Mouse (Mus musculus): Measurements from ENCODE around the gene Rbm15b. TPM values are rescaled to one million over a fixed set of nuclear protein-coding genes. Genes with fewer than 3 reads are reported as not detected.

Rbm15b gene
- total RNA-seq (2021), result 10 to 100 TPM; 59.9 to 61.0 TPM

DNA sequence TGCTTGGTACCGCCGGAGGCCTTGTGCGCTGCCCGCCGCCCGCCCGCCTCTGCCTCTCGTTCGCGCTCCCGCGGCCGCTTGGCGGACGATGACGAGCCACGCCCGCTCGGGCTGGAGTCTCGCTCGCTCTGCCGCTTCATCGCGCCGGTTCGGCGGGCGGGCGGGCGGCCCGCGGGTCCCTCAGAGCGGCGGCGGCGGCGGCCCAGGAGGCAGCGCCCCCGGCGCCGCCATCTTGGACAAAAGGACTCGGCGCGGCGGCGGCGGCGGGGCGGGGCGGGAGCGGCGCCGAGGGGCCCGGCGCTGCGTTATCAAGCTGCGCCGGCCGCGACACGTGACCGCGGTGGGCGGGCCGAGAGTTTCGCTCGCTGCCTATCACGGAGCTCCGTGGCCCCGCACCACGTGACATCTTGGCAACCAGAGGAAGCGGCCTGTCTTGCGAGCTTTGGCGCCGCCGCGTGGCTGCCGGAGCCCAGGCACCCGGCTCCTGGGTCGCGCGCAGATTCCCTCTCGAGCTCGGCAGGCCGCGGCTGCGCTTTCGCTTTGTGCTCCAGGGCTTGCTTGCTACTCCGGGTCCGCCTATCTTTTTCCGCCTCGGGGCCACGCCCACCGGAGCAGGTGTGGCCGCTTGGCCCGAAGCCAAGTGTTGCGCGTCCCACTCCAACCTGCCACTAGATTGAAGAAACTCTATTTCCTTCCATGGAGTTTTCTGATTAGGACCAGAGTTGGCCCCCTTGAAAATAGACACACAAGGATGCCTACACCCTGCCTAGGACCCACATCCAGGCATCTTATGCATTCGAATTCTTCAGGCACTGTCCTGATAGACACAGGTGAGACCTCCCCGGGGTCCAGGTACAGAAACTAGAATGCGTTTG lies at the start of gene Rbm15b:
TSS of gene Rbm15b (minus strand) at position 601 of the 875 bp plus-strand sequence.
- intact Hi-C loops (cut with DNase I), result loop anchor here (5.0 to 10.0 kb wide), 2 partner anchors 405 to 648 kb away; partner anchors contain the start of gene Tmem115
- peak; percentile 97 to 99 for DNase-seq (ENCODE audit: extremely low spot score in 1 of 2, low spot score in 2 of 2)

DNA sequence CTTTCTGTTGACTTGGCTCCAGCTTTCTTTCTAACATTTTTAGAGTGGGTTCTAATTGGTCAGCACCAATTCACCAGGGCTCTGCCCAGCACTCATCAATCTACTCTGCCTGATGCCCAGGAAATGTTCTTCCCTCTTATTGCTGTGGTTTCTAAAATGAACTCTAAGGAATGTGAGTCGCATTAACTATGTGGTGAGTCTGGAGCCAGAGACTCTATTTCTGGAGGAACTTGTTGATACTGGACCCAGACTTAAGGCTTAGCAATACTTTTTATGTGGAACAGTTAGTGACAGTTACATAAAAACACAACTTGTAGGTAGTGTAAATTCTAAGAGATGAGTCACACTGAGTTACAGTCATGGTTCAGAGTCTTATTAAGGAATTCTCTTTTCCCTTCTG lies 47.8 kb upstream of the Rbm15b start:
- intact Hi-C loops (cut with DNase I), result no loop called here
- no peak for DNase-seq (ENCODE audit: extremely low spot score in 1 of 2, low spot score in 2 of 2)

DNA sequence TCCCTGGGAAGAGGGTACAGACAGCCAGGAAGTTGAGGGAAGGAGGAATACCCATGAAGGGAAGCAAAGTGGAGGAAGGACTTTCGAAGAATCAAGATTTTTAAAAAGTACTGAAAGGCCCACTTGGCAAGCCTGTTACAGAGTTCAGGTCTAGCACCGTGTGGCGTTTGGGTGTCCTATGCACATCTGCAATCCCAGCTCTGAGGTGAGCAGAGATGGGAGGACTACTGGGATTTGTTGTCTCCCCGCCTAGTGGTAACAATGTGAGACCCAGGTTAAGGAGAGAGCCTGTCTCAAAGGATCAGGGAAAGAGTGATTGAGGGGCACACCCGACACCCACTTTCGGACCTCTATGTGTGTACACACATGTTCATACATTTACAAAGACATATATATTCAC lies 27.6 kb upstream of the Rbm15b start:
- no peak for DNase-seq (ENCODE audit: extremely low spot score in 1 of 2, low spot score in 2 of 2)
- intact Hi-C loops (cut with DNase I), result no loop called here

DNA sequence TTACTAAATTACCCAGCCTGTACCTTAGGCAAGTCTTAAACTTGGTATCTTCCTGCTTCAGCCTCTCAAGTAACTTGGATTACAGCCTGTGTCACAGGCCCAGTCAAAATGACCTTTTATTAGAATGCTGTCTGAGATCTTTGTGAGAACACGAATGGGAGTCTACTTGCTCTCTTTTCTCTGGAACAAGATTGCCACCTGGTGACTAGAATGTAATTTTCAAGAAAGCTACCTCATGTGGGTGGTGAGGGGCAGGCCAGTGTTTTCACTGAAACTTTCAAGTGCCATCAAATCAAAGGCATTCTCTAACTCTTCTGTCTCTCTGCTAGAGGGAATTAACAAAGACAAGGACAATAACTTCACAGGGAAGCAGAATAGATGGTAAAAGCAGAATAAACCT lies 26.5 kb upstream of the Rbm15b start:
- DNase-seq (ENCODE audit: extremely low spot score in 1 of 2, low spot score in 2 of 2), result no peak

DNA sequence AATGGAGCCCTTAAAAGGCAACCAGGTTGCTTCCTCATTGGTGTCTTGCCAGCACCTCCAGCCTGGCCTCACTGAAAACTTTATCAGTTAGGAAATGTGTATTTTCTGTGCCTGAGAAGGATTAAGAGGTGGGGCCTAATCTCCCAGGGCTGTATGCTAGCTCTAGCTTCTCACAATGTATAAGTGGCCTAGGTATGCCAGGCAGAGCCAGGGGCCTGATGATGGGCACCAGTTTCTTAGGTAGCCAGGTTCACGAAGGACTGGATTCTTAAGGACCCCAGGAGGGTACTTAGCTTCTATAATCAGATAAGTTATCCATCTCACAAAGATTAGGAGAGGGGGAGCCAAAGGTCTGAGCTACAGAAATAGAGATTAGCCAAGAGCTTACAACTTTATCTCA lies 24.4 kb upstream of the Rbm15b start:
- DNase-seq (ENCODE audit: extremely low spot score in 1 of 2, low spot score in 2 of 2), result no peak
- intact Hi-C loops (cut with DNase I), result no loop called here

More for the DNA sequence above, 26.5 kb upstream of the Rbm15b start:
- intact Hi-C loops (cut with DNase I), result no loop called here

DNA sequence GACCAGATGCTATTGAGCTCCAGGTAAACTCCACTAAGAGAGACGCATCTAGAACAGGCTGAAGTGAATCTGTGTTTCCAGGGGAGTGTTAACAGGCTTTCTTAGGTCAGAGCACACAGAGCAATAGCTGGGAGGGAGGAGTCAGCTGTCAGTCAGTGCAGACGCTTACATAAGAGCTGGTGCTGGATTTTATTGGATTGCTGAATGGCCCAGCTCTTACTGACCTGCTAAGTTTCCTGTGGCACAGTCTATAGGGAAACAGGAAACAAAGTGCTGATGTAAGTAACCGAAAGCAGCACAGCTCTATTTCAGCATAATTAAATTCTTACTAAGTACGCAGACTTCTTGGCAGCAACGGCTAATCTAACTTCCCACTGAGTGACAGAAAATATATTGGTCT lies 21.5 kb upstream of the Rbm15b start:
- no peak for DNase-seq (ENCODE audit: extremely low spot score in 1 of 2, low spot score in 2 of 2)

DNA sequence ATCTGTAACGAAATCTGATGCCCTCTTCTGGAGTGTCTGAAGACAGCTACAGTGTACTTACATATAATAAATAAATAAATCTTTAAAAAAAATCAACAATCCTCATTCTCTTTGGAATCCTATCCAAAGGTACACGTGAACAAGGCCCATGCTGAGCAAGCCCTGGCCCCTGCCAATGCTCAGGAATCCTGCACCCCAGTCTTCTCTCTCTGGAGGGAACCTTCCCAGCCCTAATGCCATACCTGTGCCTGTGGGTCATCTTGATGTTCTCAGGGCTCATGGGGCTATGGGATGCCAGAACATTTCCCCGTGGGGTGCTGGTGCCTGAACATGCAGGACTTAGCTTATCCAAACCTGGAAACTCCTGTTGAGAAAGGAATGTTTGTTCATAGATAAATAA lies 20.9 kb upstream of the Rbm15b start:
- intact Hi-C loops (cut with DNase I), result no loop called here
- no peak for DNase-seq (ENCODE audit: extremely low spot score in 1 of 2, low spot score in 2 of 2)

More for the DNA sequence above, 21.5 kb upstream of the Rbm15b start:
- intact Hi-C loops (cut with DNase I), result no loop called here

DNA sequence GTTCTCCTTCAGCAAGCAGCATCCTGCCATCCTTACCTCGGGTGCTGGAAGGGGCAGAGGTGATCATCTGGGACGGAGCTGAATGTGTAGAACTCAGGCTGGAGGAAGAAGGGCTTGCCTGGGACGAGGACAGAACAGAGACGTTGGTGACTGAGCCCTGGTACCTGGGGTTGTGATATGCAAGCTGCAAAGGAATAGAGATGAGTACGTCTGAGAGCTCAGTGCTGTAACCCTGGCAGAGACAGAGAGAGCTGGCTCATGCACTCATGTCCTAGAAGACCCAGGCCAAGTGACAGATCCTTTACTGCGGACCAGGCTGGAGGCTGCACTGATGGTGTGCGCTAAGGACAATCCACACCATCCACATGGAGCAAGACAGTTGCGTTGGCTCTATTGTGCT lies 19.4 kb upstream of the Rbm15b start:
- intact Hi-C loops (cut with DNase I), result no loop called here
- no peak for DNase-seq (ENCODE audit: extremely low spot score in 1 of 2, low spot score in 2 of 2)

DNA sequence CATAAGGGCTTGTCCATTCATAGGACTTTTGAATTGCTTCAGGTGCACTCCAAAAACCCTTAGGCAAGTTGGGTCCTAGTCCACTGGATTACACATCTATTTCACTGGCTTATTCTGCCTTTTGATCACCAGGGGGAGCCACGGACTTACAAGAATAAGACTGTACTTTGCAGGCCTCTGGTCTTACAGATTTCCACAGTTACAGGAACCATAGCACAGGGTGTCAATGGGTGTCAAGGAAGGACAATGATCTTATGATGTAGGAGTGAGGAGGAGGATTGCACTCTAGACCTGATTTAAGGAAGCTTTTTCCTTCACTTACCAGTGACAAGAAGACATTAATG lies 16.5 kb upstream of the Rbm15b start:
- intact Hi-C loops (cut with DNase I), result loop anchor here (5.0 kb wide), 2 partner anchors 374 to 389 kb away; no protein-coding TSS in a partner anchor
- no peak for DNase-seq (ENCODE audit: extremely low spot score in 1 of 2, low spot score in 2 of 2)

DNA sequence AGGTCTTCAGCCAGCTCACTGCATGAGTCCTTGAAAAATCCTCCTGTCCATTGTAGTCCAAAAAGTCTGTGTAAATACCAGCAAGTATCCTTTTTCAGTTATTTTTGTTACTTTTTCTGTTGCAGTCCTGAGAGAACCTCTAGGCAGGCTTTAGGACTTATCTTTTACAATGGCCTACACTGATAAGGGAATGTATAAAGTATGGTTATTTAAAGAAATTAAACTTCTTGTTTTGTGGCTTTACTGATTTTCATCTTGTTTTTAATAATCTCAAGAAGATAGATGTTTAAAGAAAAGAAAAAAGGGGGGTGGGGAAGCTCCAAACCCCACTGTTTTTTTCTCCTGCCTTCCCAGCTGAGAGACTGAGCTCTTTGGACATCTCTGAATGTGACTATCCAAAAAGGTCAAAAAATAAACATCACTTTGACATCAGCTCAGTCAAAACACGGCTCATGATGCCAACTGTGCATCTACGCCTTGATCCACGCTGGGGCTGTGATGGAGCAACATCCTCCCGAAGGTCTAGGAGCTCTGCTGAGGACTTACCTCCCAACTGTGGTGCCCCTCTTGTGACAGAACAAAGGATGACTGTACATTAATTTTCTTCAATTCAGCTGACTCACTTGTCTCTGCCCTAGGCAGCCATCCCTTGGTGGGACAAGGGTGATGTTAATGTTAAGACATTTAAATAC lies 16.0 kb upstream of the Rbm15b start:
- intact Hi-C loops (cut with DNase I), result loop anchor here (5.0 kb wide), 2 partner anchors 374 to 389 kb away; no protein-coding TSS in a partner anchor
- no peak for DNase-seq (ENCODE audit: extremely low spot score in 1 of 2, low spot score in 2 of 2)

DNA sequence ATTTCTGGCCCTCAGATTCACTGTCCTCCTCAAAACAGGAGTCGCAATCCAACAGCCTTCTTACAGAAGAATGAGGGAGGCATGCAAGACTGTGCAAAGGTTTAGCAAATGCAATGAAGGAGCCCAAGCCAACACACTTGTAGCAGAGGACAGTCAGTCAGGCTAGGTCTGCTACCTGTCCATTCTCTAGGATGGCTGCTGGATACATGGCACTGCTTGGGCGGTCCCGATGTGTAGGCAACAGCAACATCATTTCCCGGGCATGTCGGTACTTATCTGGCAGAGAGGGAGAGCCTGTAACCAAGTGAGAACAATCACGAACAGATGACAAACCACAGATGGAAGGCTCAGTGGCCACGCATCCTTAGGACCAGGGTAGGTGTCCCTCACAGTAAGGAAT lies 14.4 kb upstream of the Rbm15b start:
- intact Hi-C loops (cut with DNase I), result loop anchor here (5.0 kb wide), 2 partner anchors 376 to 391 kb away; no protein-coding TSS in a partner anchor
- no peak for DNase-seq (ENCODE audit: extremely low spot score in 1 of 2, low spot score in 2 of 2)

DNA sequence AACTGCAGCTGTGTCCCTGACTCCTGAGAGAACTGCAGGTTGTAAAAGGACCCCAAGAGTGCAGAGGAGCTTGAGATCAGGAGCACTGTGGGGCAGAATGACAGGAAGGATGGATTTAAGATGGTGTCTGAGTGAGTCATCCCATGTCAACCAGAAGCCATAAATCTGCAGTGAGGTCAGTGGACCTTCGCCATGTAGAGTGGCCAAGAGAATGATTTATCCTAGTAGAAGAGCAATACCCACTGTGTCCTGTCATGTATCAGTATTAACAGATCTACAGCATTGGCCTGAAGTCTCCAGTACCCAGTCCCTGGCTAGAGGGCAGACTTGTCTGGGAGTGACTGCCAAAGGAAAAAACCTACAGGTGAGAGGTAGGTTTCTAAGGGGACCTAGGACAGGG lies 11.7 kb upstream of the Rbm15b start:
- intact Hi-C loops (cut with DNase I), result no loop called here
- DNase-seq (ENCODE audit: extremely low spot score in 1 of 2, low spot score in 2 of 2), result no peak

DNA sequence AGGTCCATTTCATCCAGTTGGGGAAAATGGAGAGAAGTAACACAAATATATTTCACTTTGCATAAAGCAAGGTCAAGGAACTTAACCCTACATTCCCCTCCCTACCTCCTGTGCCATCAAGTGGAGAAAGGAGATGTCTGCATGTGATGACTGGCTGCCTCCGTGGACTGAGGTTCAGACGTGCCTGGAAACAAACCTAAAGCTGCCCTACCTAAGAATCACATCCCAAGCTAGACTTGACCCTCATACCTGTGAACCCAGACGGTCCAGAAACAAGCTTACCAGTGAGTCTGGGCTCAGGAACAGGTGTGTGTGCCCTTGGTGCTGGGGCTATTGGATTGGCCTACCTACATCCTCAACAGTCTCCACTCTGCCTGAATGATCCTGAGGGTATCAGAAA lies 6.1 kb upstream of the Rbm15b start:
- intact Hi-C loops (cut with DNase I), result no loop called here
- DNase-seq (ENCODE audit: extremely low spot score in 1 of 2, low spot score in 2 of 2), result no peak

DNA sequence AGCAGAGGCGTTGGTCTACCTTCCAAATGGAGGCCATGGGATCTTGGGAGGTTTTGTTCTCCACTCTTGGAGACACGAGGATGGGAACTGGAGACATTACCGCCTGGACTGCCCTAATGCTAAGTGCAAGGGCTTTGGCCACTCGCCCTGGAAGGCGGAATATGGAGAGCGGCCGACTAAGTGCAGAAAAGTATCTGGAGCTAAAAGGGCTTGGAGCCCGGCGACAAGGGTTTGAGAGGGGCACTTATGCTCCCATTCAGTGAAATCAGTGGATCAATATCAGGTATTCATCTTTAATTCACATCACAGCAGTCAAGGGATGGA lies 5.3 kb upstream of the Rbm15b start:
- no peak for DNase-seq (ENCODE audit: extremely low spot score in 1 of 2, low spot score in 2 of 2)
- intact Hi-C loops (cut with DNase I), result no loop called here

DNA sequence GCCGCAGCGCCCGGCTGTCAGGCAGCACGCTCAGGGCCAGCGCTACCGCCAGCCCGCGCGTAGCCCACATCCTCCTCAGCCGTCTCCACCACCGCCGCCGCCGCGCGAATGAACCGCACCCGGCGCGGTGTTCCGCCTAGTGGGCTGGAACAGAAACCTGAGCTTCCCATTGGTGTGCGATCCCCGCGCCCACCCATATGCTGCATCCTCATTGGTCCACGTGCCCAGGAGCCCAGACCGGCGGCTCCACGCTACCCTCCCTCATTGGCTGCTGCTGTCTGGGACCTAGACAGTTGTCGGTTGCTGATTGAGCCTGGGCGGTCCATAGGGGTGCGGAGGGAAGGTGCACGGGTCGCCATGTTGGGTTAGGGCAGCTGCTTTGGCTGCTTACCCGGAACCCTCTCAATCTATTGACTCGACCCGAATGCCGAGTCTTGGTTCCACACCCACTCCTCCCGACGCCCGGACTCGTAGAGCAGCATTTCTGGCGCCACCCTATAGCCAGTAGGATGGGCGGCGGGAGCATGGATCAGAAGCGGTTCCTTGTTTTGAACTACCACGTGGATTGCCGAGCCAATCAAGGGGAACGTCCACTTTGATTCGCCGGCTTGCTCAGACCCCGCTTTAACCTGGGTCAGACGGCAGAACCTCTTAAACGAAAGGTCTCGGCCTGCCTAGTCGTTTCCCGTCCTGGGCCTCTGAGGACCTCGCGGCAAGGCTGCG lies 4.8 kb upstream of the Rbm15b start, which contains the start of gene Manf:
TSS of gene Manf (minus strand) at position 151 of the 723 bp plus-strand sequence.
- intact Hi-C loops (cut with DNase I), result no loop called here
- DNase-seq (ENCODE audit: extremely low spot score in 1 of 2, low spot score in 2 of 2), result peak; percentile 98 to 99

DNA sequence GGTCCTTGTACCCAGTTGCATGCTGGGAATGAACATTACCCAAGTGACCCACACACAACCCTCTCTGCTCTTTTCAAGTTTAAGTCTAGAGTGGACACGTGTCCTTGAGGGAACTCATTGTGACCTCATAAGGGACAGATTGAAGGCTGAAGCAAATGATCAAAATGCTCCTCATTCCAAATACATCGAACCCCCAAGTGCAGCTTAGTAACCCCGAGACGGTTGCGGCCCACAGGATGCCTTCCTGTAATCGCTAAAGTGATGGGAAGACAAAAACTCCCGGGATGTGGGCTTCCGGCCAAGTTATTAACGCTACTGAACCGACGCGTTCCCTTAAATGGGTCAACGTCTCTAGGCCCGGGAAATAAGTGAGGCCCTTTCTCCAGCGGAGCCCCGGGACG lies 4.1 kb upstream of the Rbm15b start:
- no peak for DNase-seq (ENCODE audit: extremely low spot score in 1 of 2, low spot score in 2 of 2)
- intact Hi-C loops (cut with DNase I), result no loop called here

DNA sequence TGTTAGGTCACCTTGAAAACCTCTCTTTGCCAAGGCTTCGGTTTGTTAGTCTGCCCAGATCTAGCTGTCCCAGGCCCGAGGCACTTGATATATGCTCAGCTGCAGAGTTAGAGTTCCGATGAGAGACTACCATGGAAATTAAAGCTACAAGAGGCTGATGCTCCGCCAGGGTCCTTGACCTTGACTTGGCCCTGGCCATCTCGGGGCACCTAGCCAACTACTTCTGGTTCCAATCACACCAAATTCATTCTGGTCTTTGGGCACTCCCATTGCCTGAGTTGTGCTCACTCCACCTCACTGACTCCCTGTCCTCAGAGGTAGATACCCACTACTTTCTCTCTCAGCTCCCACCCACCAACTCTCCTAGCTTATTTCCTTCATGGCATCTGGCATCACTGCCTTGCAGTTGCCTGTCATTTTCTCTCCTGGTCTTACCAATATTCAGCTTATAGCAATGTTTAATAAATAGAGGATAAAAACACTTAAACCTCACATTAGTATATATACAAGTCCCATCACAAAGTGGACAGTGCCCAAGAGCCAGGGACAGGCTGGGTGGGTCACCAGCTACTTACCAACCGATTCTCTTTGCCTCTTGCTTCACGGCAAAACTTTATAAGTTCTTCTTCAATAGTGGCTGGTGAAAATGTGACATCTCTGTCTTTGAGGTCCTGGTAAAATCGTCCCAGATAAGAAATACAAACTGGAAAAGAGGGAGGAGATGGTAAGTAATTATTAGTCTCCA lies 3.4 kb upstream of the Rbm15b start:
- no peak for DNase-seq (ENCODE audit: extremely low spot score in 1 of 2, low spot score in 2 of 2)
- intact Hi-C loops (cut with DNase I), result no loop called here

DNA sequence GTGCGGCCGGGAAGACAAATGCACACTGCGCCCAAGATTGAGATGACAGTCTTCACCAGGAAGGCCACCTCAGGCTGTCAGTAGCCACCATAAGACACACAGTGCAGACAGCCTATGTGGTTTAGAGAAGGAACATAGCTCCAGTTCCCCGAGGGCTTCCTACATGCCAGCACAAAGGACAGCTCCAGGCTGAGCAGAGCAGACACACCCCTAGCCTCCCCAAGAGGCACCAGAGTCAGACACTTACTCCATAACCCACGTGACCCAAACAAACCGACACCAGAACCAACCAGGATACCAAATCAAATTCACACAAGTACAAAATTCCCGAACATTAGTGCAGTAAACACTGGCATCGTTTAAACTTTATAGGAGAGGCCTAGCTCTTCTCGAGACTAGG lies 2.1 kb upstream of the Rbm15b start:
- DNase-seq (ENCODE audit: extremely low spot score in 1 of 2, low spot score in 2 of 2), result no peak
- intact Hi-C loops (cut with DNase I), result loop anchor here (5.0 to 10.0 kb wide), 2 partner anchors 403 to 645 kb away; partner anchors contain the start of gene Tmem115

DNA sequence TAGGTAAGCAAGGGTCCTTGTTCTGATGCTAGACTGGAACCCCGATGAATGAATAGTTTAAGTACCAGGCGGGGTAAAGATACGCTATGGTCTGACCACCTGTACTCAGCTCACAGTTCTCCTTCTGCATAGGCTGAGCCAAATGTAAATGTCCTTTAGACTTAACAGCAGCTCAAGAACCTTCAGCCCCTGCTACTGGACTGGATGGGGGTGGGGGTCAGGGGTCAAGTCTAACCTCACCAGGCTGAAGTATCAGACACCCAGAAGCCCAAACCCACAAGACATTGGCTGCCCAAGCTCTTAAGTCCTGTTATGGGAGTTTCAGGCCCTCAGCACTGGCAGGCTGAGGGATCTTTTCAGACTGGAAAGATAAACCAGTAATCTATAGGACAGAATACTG lies 1.1 kb upstream of the Rbm15b start:
- intact Hi-C loops (cut with DNase I), result loop anchor here (5.0 to 10.0 kb wide), 2 partner anchors 404 to 646 kb away; partner anchors contain the start of gene Tmem115

More for the DNA sequence above, 1.1 kb upstream of the Rbm15b start:
- no peak for DNase-seq (ENCODE audit: extremely low spot score in 1 of 2, low spot score in 2 of 2)

Data from left cerebral cortex, postnatal 10 days (tissue).